Mouse (Mus musculus) liver, embryonic 16.5 days (tissue): ENCODE results near the gene Gtf2h1. TPM values are rescaled to one million over a fixed set of nuclear protein-coding genes. Genes with fewer than 3 reads are reported as not detected.
A peak's percentile ranks its signal among the peaks of the same experiment; 100 is the strongest.
"Not testable (repeated sequence)": the region's sequence is repeated elsewhere in the genome, so short reads cannot be mapped to it uniquely, and the experiment has no call there.

Experiments
- ATAC-seq: fragments of 200-750 bp; cut with Nextera tagmentation; 2 replicates; pipeline ENCODE4 v1.8.0; 2017; ENCODE audit warnings: low read depth, mild to moderate bottlenecking, moderate number of reproducible peaks, moderate library complexity
- H3K27ac ChIP-seq: fragments of 300-500 bp; sonication (generic); 2 replicates; pipeline ENCODE4 v1.5.1; 2014; ENCODE audit warnings: mild to moderate bottlenecking, low read length
- H3K27me3 ChIP-seq: fragments of 300-500 bp; sonication (generic); 2 replicates; pipeline ENCODE4 v1.6.1; 2014; ENCODE audit warnings: low read depth, low read length, mixed read lengths; ENCODE audit not compliant: control insufficient read depth, insufficient read depth
- H3K36me3 ChIP-seq: fragments of 300-500 bp; sonication (generic); 2 replicates; pipeline ENCODE4 v1.6.1; 2014; ENCODE audit warnings: mild to moderate bottlenecking; ENCODE audit not compliant: control insufficient read depth, insufficient read depth
- H3K4me1 ChIP-seq: fragments of 300-500 bp; sonication (generic); 2 replicates; pipeline ENCODE4 v1.6.1; 2014; ENCODE audit warnings: low read depth, low read length, mixed read lengths; ENCODE audit not compliant: control insufficient read depth
- H3K4me2 ChIP-seq: fragments of 300-500 bp; sonication (generic); 2 replicates; pipeline ENCODE4 v1.6.1; 2014; ENCODE audit warnings: low read depth, low read length, mixed read lengths
- H3K4me3 ChIP-seq: fragments of 300-500 bp; sonication (generic); 2 replicates; pipeline ENCODE4 v1.5.1; 2014; ENCODE audit warnings: low read depth, mild to moderate bottlenecking, low read length
- H3K9ac ChIP-seq: fragments of 300-500 bp; sonication (generic); 2 replicates; pipeline ENCODE4 v1.6.1; 2014; ENCODE audit warnings: low read depth, low read length
- H3K9me3 ChIP-seq: fragments of 300-500 bp; sonication (generic); replicated peaks from 2 replicates; pipeline ENCODE4 v1.6.1; 2016; ENCODE audit warnings: low read length; ENCODE audit not compliant: control insufficient read depth
- WGBS: fragments of 180-500 bp; shearing (Covaris S2); extraction: QIAGEN DNeasy Blood & Tissue Kit; methylation state at CpG from one replicate; pipeline ENCODE4 v1.1.7; 2014; ENCODE audit not compliant: insufficient replicate concordance; 5-methylcytosine and 5-hydroxymethylcytosine counted together
- polyA plus RNA-seq: library from polyadenylated mRNA; unstranded; fragments of >200 nt; fragmentation: Nextera tagmentation; extraction: Ambion mirVana; gene quantifications from 2 replicates; pipeline ENCODE4 v1.2.1, GENCODE M21; 2015

Gene Gtf2h1
- polyA plus RNA-seq, 1 experiment from 2014 or later = 22.7 TPM

DNA sequence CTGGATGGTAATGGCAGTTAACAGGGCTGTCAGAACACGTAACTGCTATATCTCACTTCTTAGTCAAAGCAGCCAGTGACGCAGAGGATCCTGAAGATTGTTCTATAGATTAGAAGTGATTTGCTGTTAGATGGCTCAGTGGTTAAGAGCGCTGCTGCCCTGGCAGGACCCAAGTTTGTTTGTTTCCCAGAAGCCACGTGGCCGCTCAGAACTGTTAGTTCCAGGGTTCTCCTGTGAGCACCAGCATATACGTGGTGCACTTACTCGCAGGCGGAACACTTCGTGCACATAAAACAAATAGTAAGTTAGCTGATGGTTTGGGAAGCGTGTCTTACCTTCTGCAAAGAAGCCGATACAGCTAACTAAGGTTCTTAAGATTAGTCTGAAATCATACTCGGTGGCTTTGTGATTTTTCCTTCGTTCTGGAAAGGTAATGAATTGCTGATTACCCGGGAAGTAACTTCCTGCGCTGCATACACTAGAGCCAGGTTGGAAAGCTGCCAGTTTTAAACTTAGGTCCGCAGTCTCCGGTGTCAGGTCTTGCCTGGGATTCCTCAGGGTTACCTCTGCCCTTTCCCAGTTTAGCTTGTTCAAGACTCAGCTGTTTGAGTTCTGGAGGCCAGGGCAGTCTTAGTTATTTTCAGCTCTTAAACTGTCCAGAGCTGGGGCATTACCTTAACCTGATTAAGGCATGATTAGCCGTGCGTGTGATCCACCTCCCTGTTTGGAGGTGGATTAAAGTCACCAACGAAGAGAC lies 31.3 kb downstream of the Gtf2h1 start:
- WGBS = 64% methylated on average over 20 of the region's 20 CpGs
- H3K9ac ChIP-seq = no peak overlapping the region
- peaks cover 9% of the 10 kb centered on the region for H3K36me3 ChIP-seq
- no peak overlapping the region for H3K4me3 ChIP-seq
- no peaks in the 10 kb centered on the region for H3K27me3 ChIP-seq
- no peaks in the 10 kb centered on the region for H3K9me3 ChIP-seq
- ATAC-seq = peak; percentile 26; the same call in 1 of the 2 replicates
- peak overlapping the region; percentile 12 for H3K27ac ChIP-seq
- peaks cover 20% of the 10 kb centered on the region for H3K4me1 ChIP-seq
- H3K4me2 ChIP-seq = no peak overlapping the region

- ATAC-seq = no peak
- peaks cover 4% of the 10 kb centered on the region for H3K36me3 ChIP-seq
- H3K27me3 ChIP-seq = no peaks in the 10 kb centered on the region
- 56% methylated on average over 2 of the region's 2 CpGs for WGBS
- no peaks in the 10 kb centered on the region for H3K9me3 ChIP-seq
- H3K4me1 ChIP-seq = peaks cover 25% of the 10 kb centered on the region
- H3K4me3 ChIP-seq = no peak overlapping the region
- H3K9ac ChIP-seq = no peak overlapping the region
- H3K4me2 ChIP-seq = no peak overlapping the region
- H3K27ac ChIP-seq = peak overlapping the region; percentile 12
These were observed 31.9 kb downstream of the Gtf2h1 start for GRCm38 (mm10) chr7:46827803-46828184.

DNA sequence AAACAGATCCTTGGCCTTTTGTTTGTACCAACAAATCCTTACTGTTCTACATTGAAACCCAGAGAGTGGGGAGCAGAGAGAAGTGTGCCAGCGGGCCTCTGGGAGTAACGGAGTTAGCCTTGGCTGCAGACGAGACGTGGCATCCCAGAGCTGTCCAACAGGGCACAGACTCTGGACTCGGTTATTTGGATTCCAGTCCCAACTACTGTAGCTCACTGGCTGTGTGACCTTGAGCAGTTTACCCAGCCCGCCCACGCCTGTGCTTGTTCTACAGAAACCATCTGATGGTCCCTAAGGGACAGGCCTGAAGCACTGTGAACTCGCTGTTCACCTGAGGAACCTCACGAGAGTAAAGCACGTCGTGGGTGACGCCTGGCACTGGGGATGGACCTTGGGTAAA lies 34.0 kb downstream of the Gtf2h1 start:
- Histone ChIP-seq H3K4me3 (no peak overlapping the region), H3K4me1 (peaks cover 40% of the 10 kb centered on the region), H3K27ac (peak overlapping the region; percentile 86), H3K4me2 (no peak overlapping the region), H3K9me3 (no peaks in the 10 kb centered on the region), H3K36me3 (no peaks in the 10 kb centered on the region), H3K9ac (no peak overlapping the region), H3K27me3 (no peaks in the 10 kb centered on the region)
- peak; percentile 80 for ATAC-seq
- 60% methylated on average over 12 of the region's 12 CpGs for WGBS

DNA sequence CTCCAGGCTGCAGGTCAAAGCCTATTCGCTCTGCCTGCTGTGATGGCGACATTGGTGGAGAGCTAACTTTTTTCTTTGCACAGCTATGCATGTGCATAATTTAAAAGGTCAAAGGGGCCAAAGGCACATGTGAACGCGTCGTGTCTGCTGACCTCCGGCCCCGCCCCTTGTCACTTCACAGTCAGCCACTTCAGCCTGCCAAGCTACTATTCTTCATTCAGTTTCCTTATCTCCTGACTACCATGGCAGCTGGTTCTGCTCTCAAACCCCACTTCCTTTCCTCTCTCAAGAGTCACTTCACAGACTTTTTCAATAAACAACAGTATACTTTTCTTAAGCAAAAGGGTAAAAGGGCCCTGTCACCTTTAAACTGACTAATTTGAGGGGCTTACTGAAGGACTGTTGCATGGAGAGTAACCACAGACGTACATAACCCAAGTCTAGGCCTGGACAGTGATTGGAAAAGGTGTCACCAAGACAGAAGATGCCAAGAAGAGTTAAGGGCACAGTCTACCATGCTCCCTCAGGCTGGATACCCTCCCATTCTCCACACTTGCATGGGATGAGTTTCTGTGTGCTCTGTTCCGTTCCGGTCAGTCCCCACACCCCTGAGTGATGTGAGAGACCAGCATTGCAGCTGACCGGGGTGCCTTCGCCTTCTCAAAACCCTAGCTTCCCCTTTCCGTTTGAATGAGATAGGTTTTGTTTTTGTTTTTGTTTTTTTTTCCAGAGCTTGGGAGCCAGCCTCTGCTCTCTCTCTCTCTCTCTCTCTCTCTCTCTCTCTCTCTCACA lies 35.1 kb downstream of the Gtf2h1 start:
- WGBS = 19% methylated on average over 13 of the region's 13 CpGs
- H3K4me1 ChIP-seq = peaks cover 40% of the 10 kb centered on the region

DNA sequence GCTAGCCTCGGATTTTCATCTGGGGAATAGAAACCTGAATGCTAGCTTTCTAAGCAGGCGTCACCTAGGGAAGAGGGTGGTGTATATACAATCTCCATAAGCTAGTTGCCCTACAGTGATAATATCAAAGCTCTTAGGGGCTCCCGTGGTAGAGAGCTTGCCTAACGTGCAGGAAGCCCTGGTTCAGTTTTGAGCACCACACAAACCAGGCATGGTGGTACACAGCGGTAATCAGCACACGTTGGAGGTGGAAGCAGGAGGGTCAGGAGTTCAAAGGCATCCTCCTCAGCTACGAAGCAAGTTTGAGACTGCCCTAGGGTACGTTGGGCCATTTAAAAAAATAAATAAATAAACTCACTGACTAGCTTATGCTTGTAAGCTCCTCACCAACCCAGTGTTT lies 35.8 kb downstream of the Gtf2h1 start:
- no peak overlapping the region for H3K4me2 ChIP-seq
- WGBS = 33% methylated on average over 8 of the region's 8 CpGs
- H3K4me1 ChIP-seq = peaks cover 40% of the 10 kb centered on the region
- no peak overlapping the region for H3K9ac ChIP-seq
- no peaks in the 10 kb centered on the region for H3K9me3 ChIP-seq
- no peaks in the 10 kb centered on the region for H3K36me3 ChIP-seq
- H3K4me3 ChIP-seq = no peak overlapping the region
- H3K27me3 ChIP-seq = no peaks in the 10 kb centered on the region
- H3K27ac ChIP-seq = peak overlapping the region; percentile 86
- ATAC-seq = no peak

More for the DNA sequence above, 35.1 kb downstream of the Gtf2h1 start:
- no peak overlapping the region for H3K4me2 ChIP-seq
- H3K27ac ChIP-seq = peak overlapping the region; percentile 86
- 0 out of 2 replicates have a peak overlapping the region, but pooled peaks have one; percentile 11 for H3K9ac ChIP-seq
- no peak overlapping the region for H3K4me3 ChIP-seq
- H3K27me3 ChIP-seq = no peaks in the 10 kb centered on the region
- no peaks in the 10 kb centered on the region for H3K36me3 ChIP-seq
- H3K9me3 ChIP-seq = no peaks in the 10 kb centered on the region
- peak; percentile 39 for ATAC-seq

- H3K27me3 ChIP-seq, H3K9me3 ChIP-seq, H3K36me3 ChIP-seq, ATAC-seq, H3K4me2 ChIP-seq, H3K4me3 ChIP-seq, H3K9ac ChIP-seq, H3K27ac ChIP-seq: not testable (repeated sequence)
- WGBS = 68% methylated on average over 11 of the region's 11 CpGs
- H3K4me1 ChIP-seq = peaks cover 40% of the 10 kb centered on the region
These were observed 36.4 kb downstream of the Gtf2h1 start for GRCm38 (mm10) chr7:46832112-46832810.

DNA sequence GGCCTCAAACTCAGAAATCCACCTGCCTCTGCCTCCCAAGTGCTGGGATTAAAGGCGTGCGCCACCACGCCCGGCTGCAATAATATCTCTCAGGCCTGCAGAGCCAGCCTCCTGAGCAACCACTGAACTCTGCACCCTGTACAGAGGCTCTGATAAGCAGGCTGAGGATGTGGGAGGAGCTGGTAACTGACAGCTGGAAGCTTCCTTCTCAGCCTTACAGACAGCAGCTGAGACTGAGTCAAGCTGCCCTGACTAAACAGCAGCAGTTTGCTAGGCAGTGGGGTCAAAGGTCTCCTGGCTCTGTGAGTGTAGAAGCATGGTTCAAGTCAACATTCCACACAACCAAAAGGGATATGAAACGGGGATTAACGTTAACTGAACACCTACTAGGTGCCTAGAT lies 37.4 kb downstream of the Gtf2h1 start:
- Histone ChIP-seq H3K4me3 (no peak overlapping the region), H3K36me3 (no peaks in the 10 kb centered on the region), H3K4me2 (no peak overlapping the region), H3K27ac (peak overlapping the region; percentile 72), H3K9ac (no peak overlapping the region), H3K27me3 (no peaks in the 10 kb centered on the region), H3K9me3 (no peaks in the 10 kb centered on the region), H3K4me1 (peaks cover 35% of the 10 kb centered on the region)
- peak; percentile 72 for ATAC-seq
- WGBS = 8% methylated on average over 6 of the region's 6 CpGs

DNA sequence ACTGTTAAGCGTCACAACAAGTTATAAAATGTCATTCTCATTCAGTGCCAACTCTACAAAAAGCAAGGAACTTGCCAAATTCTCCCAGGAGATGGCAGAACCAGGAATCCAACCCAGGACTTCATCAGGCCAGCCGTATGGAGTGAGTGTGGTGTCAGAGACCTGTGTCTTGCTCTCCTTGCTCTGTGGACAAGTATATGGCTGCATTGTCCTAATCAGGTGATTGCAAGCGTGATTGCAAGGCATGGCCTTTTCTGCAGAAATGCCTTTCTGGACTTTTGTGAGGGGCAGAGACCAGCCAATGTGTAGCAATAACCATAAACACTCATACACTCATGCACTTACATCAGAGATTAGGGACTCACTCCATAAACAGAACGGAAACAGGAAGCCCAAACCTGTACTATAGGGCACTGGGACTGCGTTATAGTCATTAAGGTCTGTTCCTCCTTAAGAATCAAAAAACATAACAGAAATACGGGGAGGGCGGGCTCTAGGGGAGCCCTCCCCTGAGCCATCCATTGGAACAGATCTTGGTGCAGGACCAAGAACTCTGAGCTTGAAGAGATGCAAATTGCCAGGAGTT lies 37.9 kb downstream of the Gtf2h1 start:
- ATAC-seq = no peak
- H3K4me1 ChIP-seq = peaks cover 36% of the 10 kb centered on the region
- H3K4me3 ChIP-seq = no peak overlapping the region
- 44% methylated on average over 7 of the region's 7 CpGs for WGBS
- no peak overlapping the region for H3K9ac ChIP-seq
- no peaks in the 10 kb centered on the region for H3K36me3 ChIP-seq
- peak overlapping the region; percentile 72 for H3K27ac ChIP-seq
- H3K27me3 ChIP-seq = no peaks in the 10 kb centered on the region
- no peaks in the 10 kb centered on the region for H3K9me3 ChIP-seq
- no peak overlapping the region for H3K4me2 ChIP-seq
